Mouse (Mus musculus) liver, postnatal 0 days (tissue): ENCODE data around the gene Plekha7.

Experiments
- CTCF ChIP-seq: sonication (generic); IDR thresholded peaks from 2 replicates; pipeline ENCODE4 v1.5.1; 2016; ENCODE audit warnings: antibody characterized with exemption, low read depth
- EP300 ChIP-seq: IDR thresholded peaks from 2 replicates; pipeline ENCODE4 v1.6.1; 2016; ENCODE audit warnings: antibody characterized with exemption, low read depth, mild to moderate bottlenecking

DNA sequence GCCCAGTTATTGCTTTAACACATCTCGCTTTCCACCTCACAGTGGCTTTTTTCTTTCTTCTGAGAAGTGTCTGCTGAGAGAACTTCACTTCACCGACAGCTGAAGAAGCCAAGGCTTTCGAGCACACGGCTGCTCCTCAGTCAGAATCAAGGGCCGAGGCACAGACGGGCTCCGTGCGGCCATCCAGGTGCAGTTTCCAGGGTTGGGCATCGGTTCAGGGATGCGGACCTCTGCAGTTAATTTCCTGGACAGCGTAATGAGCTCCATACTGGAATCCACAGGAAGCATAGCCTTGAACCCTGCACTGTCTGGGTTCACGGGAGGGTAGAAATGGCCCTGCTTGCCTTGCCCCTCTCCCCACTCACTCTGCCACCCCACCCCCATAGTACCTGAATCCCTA lies 184.1 kb downstream of the Plekha7 start:
- TF ChIP-seq CTCF (no peak), EP300 (no peak)
